Mouse (Mus musculus) Muller cell, postnatal 12 days (primary cell): ENCODE data around the gene Vwa5b1.
A peak's percentile ranks its signal among the peaks of the same experiment; 100 is the strongest.

ENCODE experiments used
- DNase-seq: peaks from one replicate; pipeline ENCODE4 v3.0.0-alpha.2; 2015; ENCODE audit errors: inconsistent ontology term

Gene Vwa5b1

GRCm38 (mm10) chr4:138635428-138636145 lies at the start of gene Vwa5b1:
TSS of gene Vwa5b1 (minus strand) at chr4:138635884.
- peak; percentile 2 for DNase-seq

- no peak for DNase-seq
Observed at GRCm38 (mm10) chr4:138682760-138683159, 47.1 kb upstream of the Vwa5b1 start.

- no peak for DNase-seq
Observed at GRCm38 (mm10) chr4:138680124-138680523, 44.4 kb upstream of the Vwa5b1 start.

GRCm38 (mm10) chr4:138677579-138677978 lies 41.9 kb upstream of the Vwa5b1 start:
- DNase-seq, result peak; percentile 9

GRCm38 (mm10) chr4:138676480-138676879 lies 40.8 kb upstream of the Vwa5b1 start:
- DNase-seq, result peak; percentile 18

- DNase-seq, result no peak
Observed at GRCm38 (mm10) chr4:138672160-138672559, 36.5 kb upstream of the Vwa5b1 start.

- DNase-seq, result no peak
Observed at GRCm38 (mm10) chr4:138670093-138670889, 34.6 kb upstream of the Vwa5b1 start.

GRCm38 (mm10) chr4:138666521-138666920 lies 30.8 kb upstream of the Vwa5b1 start:
- no peak for DNase-seq

GRCm38 (mm10) chr4:138659936-138660602 lies 24.4 kb upstream of the Vwa5b1 start:
- no peak for DNase-seq

GRCm38 (mm10) chr4:138653056-138653455 lies 17.4 kb upstream of the Vwa5b1 start:
- no peak for DNase-seq

- no peak for DNase-seq
Observed at GRCm38 (mm10) chr4:138651881-138652280, 16.2 kb upstream of the Vwa5b1 start.

GRCm38 (mm10) chr4:138648096-138648635 lies 12.5 kb upstream of the Vwa5b1 start:
- DNase-seq, result no peak

- no peak for DNase-seq
Observed at GRCm38 (mm10) chr4:138642272-138642671, 6.6 kb upstream of the Vwa5b1 start.

GRCm38 (mm10) chr4:138636146-138636511 lies 445 bp upstream of the Vwa5b1 start:
- no peak for DNase-seq

GRCm38 (mm10) chr4:138628256-138628655 lies 7.4 kb downstream of the Vwa5b1 start:
- DNase-seq, result no peak

- DNase-seq, result no peak
Observed at GRCm38 (mm10) chr4:138614454-138614853, 21.2 kb downstream of the Vwa5b1 start.

GRCm38 (mm10) chr4:138601926-138602325 lies 33.8 kb downstream of the Vwa5b1 start:
- DNase-seq, result no peak

GRCm38 (mm10) chr4:138597904-138598347 lies 37.8 kb downstream of the Vwa5b1 start:
- peak; percentile 37 for DNase-seq

- DNase-seq, result peak; percentile 80
Observed at GRCm38 (mm10) chr4:138596391-138597130, 39.1 kb downstream of the Vwa5b1 start.

- no peak for DNase-seq
Observed at GRCm38 (mm10) chr4:138584946-138585345, 50.7 kb downstream of the Vwa5b1 start.

- no peak for DNase-seq
Observed at GRCm38 (mm10) chr4:138582446-138582845, 53.2 kb downstream of the Vwa5b1 start.
